Mouse (Mus musculus) ES-E14 (cell line): ENCODE results near the gene Flnb. TPM values are rescaled to one million over a fixed set of nuclear protein-coding genes. Genes with fewer than 3 reads are reported as not detected.

Source experiments
- DNase-seq: peaks from one replicate; pipeline ENCODE4 v3.0.0-alpha.2; 2013; ENCODE audit warnings: low read depth, low spot score
- H3K27ac ChIP-seq: 2 replicates; pipeline ENCODE4 v1.5.1; 2012; ENCODE audit warnings: low read depth, mild to moderate bottlenecking, low read length, moderate library complexity, mixed read lengths; ENCODE audit not compliant: poor library complexity, insufficient read depth, severe bottlenecking
- H3K36me3 ChIP-seq: 2 replicates; pipeline ENCODE4 v1.6.1; 2012; ENCODE audit warnings: mild to moderate bottlenecking, low read length, moderate library complexity, mixed read lengths; ENCODE audit not compliant: control insufficient read depth, poor library complexity, insufficient read depth, severe bottlenecking
- H3K4me1 ChIP-seq, 2 experiments: fragments of 150-350 bp in 1 of 2; sonication (generic) in 1 of 2; 2 replicates each; pipeline ENCODE4 v1.6.1; 2012; ENCODE audit warnings: low read length in 2 of 2, mild to moderate bottlenecking in 1 of 2, mixed read lengths in 1 of 2; ENCODE audit not compliant: control insufficient read depth in 2 of 2, insufficient read depth in 2 of 2, poor library complexity in 1 of 2
- H3K4me3 ChIP-seq, 2 experiments: fragments of 150-350 bp in 1 of 2; sonication (generic) in 1 of 2; 2 replicates each; pipeline ENCODE4 v1.5.1; 2012; ENCODE audit warnings: low read length in 2 of 2, low read depth in 1 of 2, mild to moderate bottlenecking in 1 of 2, mixed read lengths in 1 of 2; ENCODE audit not compliant: insufficient read depth in 1 of 2, poor library complexity in 1 of 2, severe bottlenecking in 1 of 2
- H3K9ac ChIP-seq: 2 replicates; pipeline ENCODE4 v1.6.1; 2012; ENCODE audit warnings: low read depth, mild to moderate bottlenecking, low read length, mixed read lengths; ENCODE audit not compliant: poor library complexity, insufficient read depth, severe bottlenecking
- H3K9me3 ChIP-seq: fragments of 150-350 bp; sonication (generic); 2 replicates; pipeline ENCODE4 v1.6.1; 2012; ENCODE audit warnings: low read depth, mild to moderate bottlenecking, low read length; ENCODE audit not compliant: control insufficient read depth, insufficient read depth
- CHD2 ChIP-seq: IDR thresholded peaks from 2 replicates; pipeline ENCODE4 v1.6.1; 2014; ENCODE audit warnings: mild to moderate bottlenecking, low read depth, low read length, inconsistent platforms
- HCFC1 ChIP-seq: IDR thresholded peaks from 2 replicates; pipeline ENCODE4 v1.6.1; 2012; ENCODE audit warnings: low read length, inconsistent platforms, borderline replicate concordance; ENCODE audit not compliant: insufficient read depth
- MAFK ChIP-seq: IDR thresholded peaks from 2 replicates; pipeline ENCODE4 v1.6.1; 2014; ENCODE audit warnings: mild to moderate bottlenecking, low read depth, low read length, inconsistent platforms; ENCODE audit not compliant: insufficient read depth
- ZC3H11A ChIP-seq: IDR thresholded peaks from 2 replicates; pipeline ENCODE4 v1.6.1; 2012; ENCODE audit warnings: low read depth, mild to moderate bottlenecking, inconsistent platforms, low read length, borderline replicate concordance
- ZNF384 ChIP-seq: IDR thresholded peaks from 2 replicates; pipeline ENCODE4 v1.6.1; 2012; ENCODE audit warnings: low read depth, low read length, inconsistent platforms
- in situ Hi-C, 2 experiments: fragments of 600-800 bp; cut with MboI; formaldehyde crosslinking; loops; one replicate each; pipeline ENCODE4 v1.15.1; 2025; ENCODE audit warnings: low sequenced_read_pairs in 2 of 2, inconsistent platforms in 1 of 2; ENCODE audit not compliant: unreplicated experiment in 2 of 2
- total RNA-seq: library from RNA; depleted of rRNA; stranded (reverse); fragments of 300-350 nt; gene quantifications from 2 replicates; pipeline ENCODE4 v1.2.3, GENCODE M21; 2012

Flnb gene
- total RNA-seq, 1 experiment, result 350 TPM

DNA sequence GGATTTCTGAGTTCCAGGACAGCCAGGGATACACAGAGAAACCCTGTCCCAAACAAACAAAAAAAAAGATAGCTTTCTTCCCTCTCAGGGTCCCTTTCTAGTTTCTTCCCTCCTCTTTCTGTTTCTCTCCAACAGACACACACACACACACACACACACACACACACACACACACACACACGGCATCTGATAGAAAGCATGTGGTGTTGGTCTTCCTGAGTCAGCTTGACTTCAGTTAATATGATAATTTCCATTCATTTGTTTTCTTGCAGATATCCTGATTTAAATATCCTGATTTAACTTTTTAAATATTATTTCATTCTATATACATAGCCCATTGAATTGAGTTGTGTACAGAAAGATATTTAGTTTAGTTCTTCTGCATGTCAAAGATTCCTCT, 110.6 kb downstream of the Flnb start:
- no peak for DNase-seq
- Histone ChIP-seq H3K27ac (no peak overlapping the region), H3K4me3 (no peak overlapping the region), H3K4me1 (no peaks in the 10 kb centered on the region), H3K36me3 (peaks cover 51% of the 10 kb centered on the region), H3K9me3 (no peaks in the 10 kb centered on the region), H3K9ac (no peak overlapping the region)
- in situ Hi-C loops, result no loop called here
- TF ChIP-seq MAFK, result no peak
- TF ChIP-seq ZC3H11A, result no peak
- TF ChIP-seq CHD2, result no peak
- no peak for TF ChIP-seq HCFC1
- TF ChIP-seq ZNF384, result no peak

DNA sequence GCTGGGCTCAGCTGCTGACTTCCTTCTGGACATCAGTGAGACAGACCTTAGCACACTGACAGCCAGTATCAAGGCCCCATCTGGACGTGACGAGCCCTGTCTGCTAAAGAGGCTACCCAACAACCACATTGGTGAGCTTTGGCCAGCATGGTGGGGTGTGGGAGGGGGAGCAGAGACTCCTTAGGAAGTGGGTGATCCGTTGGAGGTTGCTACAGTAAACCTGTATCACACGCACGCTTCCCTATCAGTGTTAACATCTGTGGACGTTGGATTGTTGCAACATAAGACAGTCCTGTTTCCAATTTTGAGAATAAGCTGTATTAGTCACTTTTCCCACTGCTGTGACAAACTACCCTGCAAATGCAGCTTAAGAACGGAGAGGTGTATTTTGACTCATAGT, 111.3 kb downstream of the Flnb start:
- no peak for DNase-seq
- H3K27ac ChIP-seq, result no peak overlapping the region
- TF ChIP-seq MAFK (no peak), HCFC1 (no peak), CHD2 (no peak), ZNF384 (no peak), ZC3H11A (no peak)
- no peak overlapping the region for H3K4me3 ChIP-seq
- no peak overlapping the region for H3K9ac ChIP-seq
- H3K36me3 ChIP-seq, result peaks cover 52% of the 10 kb centered on the region
- H3K9me3 ChIP-seq, result no peaks in the 10 kb centered on the region
- in situ Hi-C loops, result no loop called here
- no peaks in the 10 kb centered on the region for H3K4me1 ChIP-seq

- Histone ChIP-seq H3K4me1 (no peaks in the 10 kb centered on the region), H3K36me3 (peaks cover 54% of the 10 kb centered on the region), H3K4me3 (no peak overlapping the region), H3K27ac (no peak overlapping the region), H3K9me3 (no peaks in the 10 kb centered on the region), H3K9ac (no peak overlapping the region)
- no peak for DNase-seq
- TF ChIP-seq ZC3H11A (no peak), MAFK (no peak), HCFC1 (no peak), CHD2 (no peak), ZNF384 (no peak)
- in situ Hi-C loops, result no loop called here
These were observed 114.4 kb downstream of the Flnb start for GRCm38 (mm10) chr14:7932151-7932550.

GRCm38 (mm10) chr14:7934166-7934565, 116.4 kb downstream of the Flnb start:
- TF ChIP-seq ZC3H11A (no peak), MAFK (no peak), ZNF384 (no peak), HCFC1 (no peak), CHD2 (no peak)
- Histone ChIP-seq H3K4me3 (no peak overlapping the region), H3K27ac (no peak overlapping the region), H3K4me1 (no peaks in the 10 kb centered on the region), H3K9me3 (no peaks in the 10 kb centered on the region), H3K36me3 (peaks cover 52% of the 10 kb centered on the region), H3K9ac (no peak overlapping the region)
- in situ Hi-C loops, result no loop called here
- DNase-seq, result no peak
